Comparison of ENCODE assay signal across 8 mouse cellular contexts in genomic region chr12:111820708-111821107, GRCm38 (mm10).
"Had no signal": no experiment of that assay in that cellular context is flagged by ENCODE, and none has a peak within 500 bp of the region (broad histone marks: within the 10 kb centered on the region; RNA-seq: fewer than 3 reads in every experiment).

No protein-coding gene starts in this region.

- H3K27me3 ChIP-seq: liver, embryonic 15.5 days; lung, embryonic 15.5 days had no signal

- H3K9ac ChIP-seq: liver, embryonic 15.5 days; lung, embryonic 15.5 days had no signal

- H3K4me3 ChIP-seq: liver, embryonic 15.5 days; lung, embryonic 15.5 days had no signal

- H3K27ac ChIP-seq: kidney, postnatal 0 days; liver, embryonic 15.5 days; lung, embryonic 15.5 days had no signal

- H3K4me2 ChIP-seq: liver, embryonic 15.5 days; lung, embryonic 15.5 days; midbrain, embryonic 11.5 days had no signal

- H3K9me3 ChIP-seq: liver, embryonic 15.5 days; lung, embryonic 15.5 days had no signal

- DNase-seq: left cerebral cortex, postnatal 4 days; midbrain, embryonic 14.5 days; thymus, adult 18-20 months; thymus, postnatal 36 days had no signal
